Mouse (Mus musculus) left cerebral cortex, adult 2 months (tissue): ENCODE measurements at regions not wholly inside any gene's neighbourhood (a gene's known extent, or its start where the extent isn't known, plus 50 kb on each side); places are given as distances from the start of the nearest gene placed in this dataset.

Source experiments
- DNase-seq, 2 experiments: peaks; one replicate each; pipeline ENCODE4 v3.0.0; 2021 to 2022; ENCODE audit warnings: low spot score in 2 of 2, mixed read lengths in 1 of 2; ENCODE audit errors: extremely low spot score in 1 of 2
- H3K27ac ChIP-seq: fragments of 200-600 bp; 2 replicates; pipeline ENCODE4 v1.8.1; 2022
- H3K4me3 ChIP-seq: fragments of 200-600 bp; 2 replicates; pipeline ENCODE4 v1.8.1; 2022
- CTCF ChIP-seq: fragments of 200-600 bp; IDR thresholded peaks from 2 replicates; pipeline ENCODE4 v1.8.1; 2022; ENCODE audit warnings: antibody characterized with exemption, mild to moderate bottlenecking, moderate library complexity
- intact Hi-C: fragments of 180-260 bp; cut with DNase I; formaldehyde crosslinking; loops from one replicate; pipeline ENCODE4 v1.15.1; 2025

DNA sequence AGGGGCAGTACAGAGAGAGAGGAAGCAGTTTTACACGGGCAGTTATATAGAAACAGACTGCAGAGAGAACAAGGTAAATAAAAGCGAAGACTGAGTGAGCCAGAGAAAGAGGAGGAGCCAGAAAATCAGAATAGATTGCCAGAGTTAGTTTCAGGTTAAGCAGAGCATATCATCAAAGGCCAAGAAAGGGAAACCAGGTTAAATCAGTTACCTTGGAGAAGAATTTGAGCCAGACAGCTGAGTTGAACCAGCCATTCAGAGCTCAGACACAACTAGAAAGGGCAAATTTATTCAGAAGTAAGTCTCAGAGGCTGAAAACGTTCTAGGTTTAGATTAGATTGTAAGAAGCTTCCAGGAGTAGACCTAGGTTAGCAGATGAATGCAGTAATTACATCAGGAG lies 858.6 kb downstream of the Adgrl3 start:
- intact Hi-C loops, result no loop called here

DNA sequence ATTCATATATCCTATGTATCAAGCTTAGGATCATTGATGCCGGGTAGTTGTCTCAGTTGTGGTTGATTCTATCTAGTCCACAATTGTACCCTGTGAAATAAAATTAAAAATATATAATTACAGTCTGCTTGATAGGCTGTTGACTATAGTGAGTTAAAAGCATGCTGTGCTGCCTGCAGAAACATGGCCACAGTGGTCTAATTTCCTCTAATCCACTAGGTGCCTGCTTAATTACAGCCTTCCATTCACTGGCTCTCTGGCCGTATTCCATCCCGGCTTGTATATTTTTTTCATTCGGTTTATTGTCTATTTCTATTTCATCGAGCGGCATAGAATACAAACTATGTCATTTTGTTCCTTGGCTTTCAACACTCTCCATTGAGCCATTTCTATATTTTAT lies 873.4 kb downstream of the Adgrl3 start:
- Histone ChIP-seq H3K4me3 (no peak overlapping the region), H3K27ac (no peak overlapping the region)
- intact Hi-C loops, result no loop called here
- DNase-seq, result no peak
- no peak for TF ChIP-seq CTCF

More for the DNA sequence above, 858.6 kb downstream of the Adgrl3 start:
- no peak overlapping the region for H3K27ac ChIP-seq
- no peak for TF ChIP-seq CTCF
- no peak overlapping the region for H3K4me3 ChIP-seq
- DNase-seq, result no peak

DNA sequence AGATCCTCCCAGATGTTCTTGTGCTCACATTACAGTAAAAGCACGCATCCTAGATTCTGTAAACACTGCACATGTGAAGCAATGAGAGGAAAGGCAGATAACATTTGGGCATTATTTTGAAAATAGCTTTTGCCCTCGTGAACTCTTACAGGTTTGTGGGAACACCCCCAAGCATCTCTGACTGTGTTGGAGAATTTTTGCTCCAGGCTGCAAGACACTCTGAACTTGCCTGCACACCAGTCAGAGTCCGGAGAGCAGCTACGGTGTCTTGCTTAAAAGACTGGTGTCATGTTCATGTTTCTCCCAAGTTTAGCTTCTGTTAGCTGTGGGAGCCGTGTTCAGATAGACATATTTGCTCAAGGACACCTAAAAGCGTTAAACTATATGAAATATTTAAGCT lies 889.4 kb downstream of the Adgrl3 start:
- H3K4me3 ChIP-seq, result no peak overlapping the region
- intact Hi-C loops, result no loop called here
- no peak overlapping the region for H3K27ac ChIP-seq
- no peak for DNase-seq
- TF ChIP-seq CTCF, result no peak

GRCm38 (mm10) chr5:81909964-81910363 lies 890.0 kb downstream of the Adgrl3 start:
- Histone ChIP-seq H3K4me3 (no peak overlapping the region), H3K27ac (no peak overlapping the region)
- DNase-seq, result no peak
- TF ChIP-seq CTCF, result no peak
- intact Hi-C loops, result no loop called here

- no peak for TF ChIP-seq CTCF
- no peak for DNase-seq
- intact Hi-C loops, result no loop called here
- no peak overlapping the region for H3K4me3 ChIP-seq
- no peak overlapping the region for H3K27ac ChIP-seq
These were observed 896.7 kb downstream of the Adgrl3 start for GRCm38 (mm10) chr5:81916667-81917066.

- intact Hi-C loops, result no loop called here
- TF ChIP-seq CTCF, result no peak
- H3K4me3 ChIP-seq, result no peak overlapping the region
- no peak overlapping the region for H3K27ac ChIP-seq
- no peak for DNase-seq
These were observed 920.9 kb downstream of the Adgrl3 start for GRCm38 (mm10) chr5:81940798-81941197.

DNA sequence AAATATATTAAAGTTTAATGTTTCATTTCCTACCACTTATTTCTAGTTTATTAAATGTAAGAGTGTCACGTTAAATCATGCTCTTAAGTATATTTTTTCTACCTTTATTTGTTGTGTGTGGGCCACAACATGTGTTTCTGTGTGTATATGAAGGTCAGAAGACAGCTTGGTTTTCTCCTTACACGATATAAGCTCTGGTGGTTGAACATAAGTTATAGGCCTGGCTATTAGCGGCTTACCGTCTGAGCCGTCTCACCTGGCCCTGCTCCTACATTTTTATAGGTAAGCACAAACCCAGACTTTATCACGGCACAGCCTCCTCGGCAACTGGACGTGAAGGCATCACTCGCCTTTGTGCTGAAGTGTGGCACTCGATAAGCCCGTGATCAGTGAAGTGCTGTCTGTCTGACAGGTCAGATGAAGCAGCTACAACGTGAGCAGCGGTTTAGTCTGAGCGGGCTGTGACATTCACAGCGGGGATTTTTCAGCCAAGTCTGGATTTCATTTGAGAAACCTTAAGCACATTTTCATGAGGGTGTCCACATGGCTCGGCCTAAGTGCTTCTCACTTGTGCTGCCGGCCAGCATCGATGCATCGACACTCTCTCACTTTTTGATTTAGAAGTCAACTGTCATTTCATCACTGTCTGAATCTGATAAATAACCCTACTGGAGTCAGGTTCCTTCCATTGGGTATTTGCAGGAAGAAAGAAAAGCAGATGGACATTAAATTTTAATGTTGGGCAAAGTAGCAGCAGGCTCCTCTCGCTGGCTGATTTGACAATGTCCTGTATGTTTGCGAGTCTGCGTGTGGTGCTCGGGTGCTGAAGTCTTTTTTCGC lies 950.0 kb downstream of the Adgrl3 start:
- intact Hi-C loops, result no loop called here
- no peak for TF ChIP-seq CTCF
- H3K4me3 ChIP-seq, result no peak overlapping the region
- DNase-seq, result no peak
- H3K27ac ChIP-seq, result no peak overlapping the region

- intact Hi-C loops, result no loop called here
- TF ChIP-seq CTCF, result no peak
- Histone ChIP-seq H3K4me3 (no peak overlapping the region), H3K27ac (no peak overlapping the region)
- no peak for DNase-seq
These were observed 950.6 kb downstream of the Adgrl3 start for GRCm38 (mm10) chr5:81970525-81971011.

DNA sequence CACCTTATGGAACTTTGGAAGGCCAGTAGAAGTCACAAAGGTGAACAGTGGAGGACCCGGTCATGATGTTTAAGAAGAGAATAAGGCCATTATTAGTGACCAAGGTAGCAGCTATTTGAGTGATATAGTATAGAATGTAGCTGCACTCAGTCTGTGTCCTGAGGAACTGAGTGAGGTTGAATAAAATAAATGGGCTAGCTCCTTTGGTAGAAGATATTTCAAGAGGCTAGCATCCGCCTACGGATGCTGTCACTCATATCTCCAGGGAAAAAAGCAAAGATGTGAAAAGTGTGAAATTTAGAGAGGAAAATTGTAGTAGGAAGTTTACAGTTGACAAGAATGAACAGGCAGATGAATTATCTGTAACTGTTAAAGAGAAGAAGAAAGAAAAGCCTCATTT lies 956.6 kb downstream of the Adgrl3 start:
- Histone ChIP-seq H3K4me3 (no peak overlapping the region), H3K27ac (no peak overlapping the region)
- DNase-seq, result no peak
- no peak for TF ChIP-seq CTCF
- intact Hi-C loops, result no loop called here

DNA sequence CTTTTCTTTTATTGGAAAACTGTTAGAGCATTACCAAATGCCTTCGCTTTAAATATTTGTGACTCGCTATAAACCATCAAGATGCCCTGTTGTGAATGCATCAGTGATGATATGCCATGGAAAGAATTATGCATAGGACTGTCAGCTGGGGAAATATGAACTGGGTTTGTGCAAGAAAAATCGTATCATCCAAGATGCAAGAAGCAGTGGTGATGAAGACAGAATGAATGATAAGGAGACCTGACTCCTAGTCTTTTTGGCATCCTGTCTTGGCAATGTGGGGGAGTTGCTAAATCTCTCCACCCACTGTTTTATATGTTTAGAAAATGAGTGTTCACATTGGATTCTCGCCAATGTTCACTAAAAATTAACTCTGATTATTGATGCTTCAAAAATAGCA lies 963.4 kb downstream of the Adgrl3 start:
- TF ChIP-seq CTCF, result no peak
- Histone ChIP-seq H3K4me3 (no peak overlapping the region), H3K27ac (no peak overlapping the region)
- intact Hi-C loops, result no loop called here
- DNase-seq, result no peak

DNA sequence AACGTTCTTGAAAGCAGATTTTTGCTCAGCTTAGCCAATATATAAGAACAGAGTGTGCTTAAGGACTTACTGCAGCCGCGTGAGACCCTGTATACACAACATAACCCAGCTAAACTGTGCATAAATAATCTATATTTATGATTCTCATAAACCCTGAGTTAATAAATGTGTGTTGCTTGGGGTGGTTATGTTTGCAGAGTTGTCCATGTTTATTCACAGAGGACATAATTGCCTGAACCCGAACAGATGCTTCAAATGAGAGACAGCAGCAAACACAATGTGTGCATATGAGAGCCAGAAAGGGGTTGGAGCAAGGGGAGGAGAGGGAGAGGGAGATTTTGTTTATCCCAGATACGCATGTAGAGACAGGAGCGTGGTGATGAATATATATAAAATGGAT lies 968.1 kb downstream of the Adgrl3 start:
- intact Hi-C loops, result no loop called here
- DNase-seq, result no peak
- no peak for TF ChIP-seq CTCF
- Histone ChIP-seq H3K27ac (no peak overlapping the region), H3K4me3 (no peak overlapping the region)

- H3K27ac ChIP-seq, result no peak overlapping the region
- intact Hi-C loops, result no loop called here
- H3K4me3 ChIP-seq, result no peak overlapping the region
- no peak for TF ChIP-seq CTCF
- no peak for DNase-seq
These were observed 988.0 kb downstream of the Adgrl3 start for GRCm38 (mm10) chr5:82007955-82008354.

GRCm38 (mm10) chr5:82024126-82024525 lies 1004.2 kb downstream of the Adgrl3 start:
- Histone ChIP-seq H3K27ac (no peak overlapping the region), H3K4me3 (no peak overlapping the region)
- TF ChIP-seq CTCF, result no peak
- intact Hi-C loops, result no loop called here
- no peak for DNase-seq
